Mouse (Mus musculus) stomach, postnatal 0 days (tissue): ENCODE results near the gene Eif3c.

ENCODE experiments used
- CTCF ChIP-seq: IDR thresholded peaks from 2 replicates; pipeline ENCODE4 v1.5.1; 2016; ENCODE audit warnings: antibody characterized with exemption, low read depth, mild to moderate bottlenecking, moderate library complexity
- EP300 ChIP-seq: optimal IDR thresholded peaks from 2 replicates; pipeline ENCODE3; 2016; ENCODE audit warnings: antibody characterized with exemption

DNA sequence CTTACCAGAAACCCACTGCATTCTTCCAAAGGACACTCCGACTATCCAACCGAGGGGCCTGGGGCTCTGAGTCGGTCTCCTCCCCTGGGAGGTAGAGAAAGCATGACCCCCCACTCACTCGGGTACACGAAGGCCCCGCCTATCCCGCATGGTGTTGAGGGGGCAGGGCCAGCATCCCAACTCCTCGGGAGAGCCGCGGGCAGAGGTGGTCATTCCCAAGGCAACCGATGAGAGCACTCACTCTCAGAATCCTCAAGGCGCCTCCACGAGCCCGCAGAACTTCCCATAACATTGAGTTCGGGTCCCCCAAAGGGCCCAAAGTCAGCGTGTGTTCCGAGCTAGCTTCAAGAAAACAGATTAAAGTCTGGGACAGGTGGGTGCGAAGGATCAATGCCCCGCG lies 16.5 kb upstream of the Eif3c start:
- TF ChIP-seq CTCF, result no peak
- no peak for TF ChIP-seq EP300
